Mouse (Mus musculus) fibroblast of lung, adult 2 months (primary cell): ENCODE measurements around the gene Skp1a.

Experiments used
- DNase-seq: peaks from one replicate; pipeline ENCODE4 v3.0.0-alpha.2; 2011; ENCODE audit warnings: low read depth

Gene Skp1a

DNA sequence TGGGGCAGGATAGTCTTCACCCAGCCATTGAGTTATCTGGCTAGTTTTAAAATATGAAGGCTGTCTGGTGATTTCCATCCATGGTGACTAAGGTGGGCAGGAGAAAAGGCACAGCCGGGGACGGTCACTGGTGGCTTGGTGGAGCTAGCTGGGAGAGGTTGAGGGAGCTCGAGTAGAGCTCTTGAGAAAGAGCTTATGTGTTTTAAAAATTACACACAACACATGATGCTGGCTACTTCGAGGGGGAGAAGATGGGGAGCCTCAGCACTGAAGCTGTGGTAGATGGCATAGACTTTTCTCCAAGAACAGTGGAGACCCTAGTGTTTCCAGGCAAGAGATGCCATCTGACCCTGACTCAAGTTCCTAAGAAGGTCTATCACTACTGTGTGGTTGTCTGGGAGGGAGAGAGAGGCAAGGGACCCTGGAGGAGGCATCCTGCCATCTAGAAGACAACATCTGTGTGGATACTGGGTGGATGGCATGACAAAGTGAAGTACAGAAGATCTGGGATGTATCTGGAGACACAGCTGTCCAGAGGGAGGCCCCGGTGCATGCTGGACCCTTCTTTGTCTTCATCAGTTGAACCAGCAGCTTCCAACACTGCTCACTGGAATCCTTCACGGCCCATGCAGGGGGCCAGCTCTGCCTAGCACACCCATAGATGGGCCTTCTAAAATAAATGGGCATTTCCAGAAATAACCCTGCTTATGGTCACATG is 45.8 kb downstream of the Skp1a start:
- DNase-seq: no peak

DNA sequence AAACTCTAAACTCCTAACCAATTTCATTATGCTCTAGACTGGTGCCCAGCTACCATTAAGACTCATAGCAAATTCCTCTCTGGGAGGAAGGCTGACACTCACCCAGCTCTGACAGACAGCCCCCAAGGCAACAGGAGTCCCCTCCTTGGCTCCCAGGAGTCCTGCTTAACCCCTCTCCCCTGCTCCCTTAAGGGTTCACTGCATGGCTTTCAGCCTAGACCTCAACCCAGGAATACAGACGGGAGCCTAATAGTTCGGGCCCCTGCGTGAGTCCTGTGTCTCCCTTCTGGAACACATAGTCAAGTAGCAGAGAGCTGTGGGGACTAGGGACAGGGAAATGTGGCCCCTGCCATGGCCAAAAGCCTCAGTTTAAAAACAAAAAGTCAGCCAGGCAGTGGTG is 46.4 kb downstream of the Skp1a start:
- DNase-seq: no peak

DNA sequence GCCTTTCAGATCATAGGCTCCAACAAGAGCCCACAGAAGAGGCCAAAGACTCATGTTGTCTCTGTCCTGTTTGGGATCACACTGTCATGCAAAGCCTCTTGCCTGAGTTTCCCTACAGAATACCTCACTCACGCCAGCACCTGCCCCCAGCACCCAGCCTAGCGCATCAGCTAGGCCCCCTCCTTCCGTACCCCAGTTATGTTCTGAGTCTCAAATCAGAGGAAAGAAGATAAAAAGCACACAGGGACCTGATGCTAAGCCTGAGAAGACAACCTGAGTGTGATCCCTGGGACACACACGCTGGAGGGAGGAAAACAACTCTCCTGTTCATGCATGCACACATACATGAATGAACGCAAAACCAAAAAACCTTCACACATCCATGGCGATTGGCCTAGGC is 47.2 kb downstream of the Skp1a start:
- DNase-seq: no peak

DNA sequence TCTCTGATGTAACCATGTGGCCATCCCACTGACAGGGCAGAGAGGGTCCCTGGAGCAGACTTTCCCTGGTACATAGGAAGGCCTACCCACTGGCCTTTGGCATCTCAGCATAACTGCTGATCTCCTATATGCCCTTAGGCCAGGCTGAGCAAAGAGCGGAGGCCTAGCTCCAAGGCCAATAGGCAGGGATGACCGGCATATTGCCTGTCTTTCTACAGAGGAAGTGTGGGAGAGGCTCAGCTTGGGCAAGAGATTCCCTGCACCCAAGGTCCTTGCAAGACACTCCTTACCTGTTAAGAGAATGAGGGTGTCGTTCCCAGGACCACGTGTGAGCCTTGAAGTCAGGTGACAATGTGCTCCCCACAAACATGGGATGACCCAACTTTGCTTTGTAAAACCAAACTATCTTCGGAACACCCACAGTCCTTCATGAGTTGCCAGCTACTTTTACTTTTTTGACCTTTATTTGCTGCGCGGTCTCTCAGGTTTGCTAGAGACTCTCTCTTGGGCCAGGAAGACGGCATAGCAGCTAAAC is 47.9 kb downstream of the Skp1a start:
- no peak for DNase-seq

DNA sequence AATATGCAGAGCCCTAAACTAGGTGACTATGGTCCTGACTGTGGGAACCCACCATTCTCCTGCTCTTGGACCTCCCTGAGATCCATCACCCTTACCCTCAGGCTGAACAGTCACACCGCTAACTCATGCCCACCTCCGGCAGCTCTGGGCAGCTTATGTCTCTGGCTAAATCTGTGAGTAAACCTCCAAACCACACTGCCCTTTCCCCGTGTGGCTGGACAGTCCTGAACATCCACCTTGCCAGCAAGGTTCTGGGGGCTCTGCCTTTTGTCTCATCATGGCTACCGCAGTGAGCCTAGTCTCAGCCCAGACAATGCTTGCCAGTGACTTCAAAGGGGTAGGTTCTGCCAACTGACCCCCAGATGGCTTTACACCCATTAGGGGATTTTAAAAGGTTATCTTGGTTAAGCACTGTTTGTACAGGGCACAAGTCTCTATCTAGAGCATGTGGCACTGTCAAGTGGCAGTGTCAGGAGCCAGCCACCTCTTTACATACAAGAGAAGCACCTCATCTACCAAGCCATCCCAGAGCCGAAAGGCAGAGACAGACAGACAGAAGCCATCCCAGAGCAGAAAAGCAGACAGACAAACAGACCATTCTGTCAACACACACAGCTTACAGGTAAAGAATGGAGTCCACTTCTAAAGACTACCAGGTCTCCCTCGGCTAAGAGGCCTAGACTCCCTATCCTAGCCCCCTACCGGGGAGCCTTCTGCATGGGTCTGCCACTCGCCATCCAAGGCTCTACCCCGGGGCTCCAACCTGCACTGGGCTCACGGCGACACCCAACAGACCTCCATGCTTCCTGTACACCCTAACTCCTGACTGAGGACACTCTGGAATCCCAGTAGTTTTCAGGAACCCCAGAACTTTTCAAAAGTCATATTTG is 49.0 kb downstream of the Skp1a start:
- DNase-seq: no peak

DNA sequence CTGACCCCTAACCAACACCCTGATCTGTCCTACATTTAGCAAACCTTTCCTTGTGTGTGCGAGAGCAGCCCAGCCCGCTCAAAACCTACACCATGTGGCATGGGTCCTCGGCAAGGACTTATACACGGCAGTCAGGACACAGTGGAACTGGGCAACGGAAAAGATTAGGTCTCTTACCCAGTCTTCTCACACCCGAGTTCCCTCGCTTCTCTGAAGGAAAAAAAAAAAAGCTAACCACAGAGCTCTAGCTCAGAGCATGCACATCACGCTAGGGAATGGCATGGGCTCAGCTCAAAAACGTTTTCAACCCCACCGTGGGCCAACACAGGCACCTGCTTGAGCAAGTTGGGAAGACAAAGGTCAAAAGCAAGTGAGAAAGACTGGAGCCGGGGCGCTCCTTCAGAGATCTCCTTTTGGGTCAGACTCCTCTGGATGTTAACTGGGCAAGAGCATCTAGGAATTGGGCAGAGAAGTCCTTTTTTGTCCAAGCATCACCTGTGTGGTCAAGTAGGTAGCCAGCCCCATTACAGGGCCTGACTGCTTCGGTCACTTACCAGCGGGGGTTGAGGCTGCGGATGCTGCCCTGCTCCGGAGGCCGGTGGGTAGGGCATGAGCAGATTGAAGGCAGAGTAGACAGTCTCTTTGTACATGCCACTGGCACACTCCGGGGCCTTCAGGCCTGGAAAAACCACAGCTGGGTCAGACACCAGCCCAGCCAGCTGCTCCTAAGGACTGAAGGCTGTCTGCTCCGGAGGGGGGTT is 50.0 kb downstream of the Skp1a start:
- DNase-seq: no peak

DNA sequence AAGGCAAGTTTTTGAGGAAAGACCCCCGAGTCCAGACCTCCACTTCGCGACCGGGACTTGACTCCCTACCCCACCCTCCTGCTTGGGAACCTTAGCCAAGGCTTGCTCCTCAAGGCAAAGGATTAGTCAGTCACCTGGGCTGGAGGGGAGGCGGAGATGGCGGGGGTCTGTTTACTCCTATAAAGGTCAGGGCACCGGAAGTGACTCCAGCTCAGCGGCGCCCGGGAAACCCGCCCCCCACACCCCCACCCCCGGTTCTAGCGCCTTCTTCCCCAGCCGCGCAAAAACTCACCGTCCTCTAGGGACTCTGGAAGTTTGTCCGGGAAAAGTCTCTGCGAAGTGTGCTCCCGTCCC is 50.6 kb downstream of the Skp1a start:
- no peak for DNase-seq

DNA sequence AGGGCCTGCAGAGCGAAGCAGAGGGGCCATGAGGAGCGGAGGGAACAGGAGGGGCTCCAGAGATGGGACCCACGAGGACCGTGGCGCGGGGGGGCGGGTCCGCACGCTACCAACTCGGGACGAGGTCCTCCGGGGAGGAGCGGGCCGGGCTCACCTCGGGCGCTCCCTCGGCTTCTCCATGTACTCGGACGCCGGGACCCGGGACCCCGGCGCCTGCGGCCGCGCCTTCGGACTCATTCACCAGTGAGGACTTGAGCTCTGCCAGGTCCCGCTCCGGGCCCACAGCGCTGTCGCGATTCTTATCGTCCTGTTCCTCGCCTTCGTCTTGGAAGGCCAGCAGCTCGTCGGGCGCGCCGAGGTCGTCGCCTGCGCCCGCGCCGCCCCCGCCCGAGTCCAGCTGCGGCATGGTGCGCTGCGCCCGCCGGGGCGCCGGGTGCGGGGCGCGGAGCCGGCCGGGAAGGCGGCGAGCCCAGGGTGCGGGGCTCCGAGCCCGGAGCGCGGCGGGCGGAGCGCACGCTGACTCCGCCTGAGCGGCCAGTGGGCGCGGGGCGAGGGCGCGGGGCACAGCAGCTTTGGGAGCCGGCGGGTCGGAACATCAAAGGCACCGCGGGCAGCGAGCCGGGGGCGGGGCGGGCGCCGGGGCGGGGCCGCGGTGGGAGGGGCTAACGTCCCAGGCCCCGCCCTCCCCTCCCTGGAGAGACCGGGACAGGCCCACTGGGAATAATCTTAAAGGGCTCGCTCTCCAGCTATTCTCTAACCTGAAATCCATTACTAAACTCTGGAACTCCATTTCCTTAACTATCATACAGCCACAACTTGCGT is 51.2 kb downstream of the Skp1a start, which contains the start of gene Tcf7:
Gene Tcf7 (minus strand): TSS at position 241 of the 822 bp plus-strand sequence.
- DNase-seq: no peak

DNA sequence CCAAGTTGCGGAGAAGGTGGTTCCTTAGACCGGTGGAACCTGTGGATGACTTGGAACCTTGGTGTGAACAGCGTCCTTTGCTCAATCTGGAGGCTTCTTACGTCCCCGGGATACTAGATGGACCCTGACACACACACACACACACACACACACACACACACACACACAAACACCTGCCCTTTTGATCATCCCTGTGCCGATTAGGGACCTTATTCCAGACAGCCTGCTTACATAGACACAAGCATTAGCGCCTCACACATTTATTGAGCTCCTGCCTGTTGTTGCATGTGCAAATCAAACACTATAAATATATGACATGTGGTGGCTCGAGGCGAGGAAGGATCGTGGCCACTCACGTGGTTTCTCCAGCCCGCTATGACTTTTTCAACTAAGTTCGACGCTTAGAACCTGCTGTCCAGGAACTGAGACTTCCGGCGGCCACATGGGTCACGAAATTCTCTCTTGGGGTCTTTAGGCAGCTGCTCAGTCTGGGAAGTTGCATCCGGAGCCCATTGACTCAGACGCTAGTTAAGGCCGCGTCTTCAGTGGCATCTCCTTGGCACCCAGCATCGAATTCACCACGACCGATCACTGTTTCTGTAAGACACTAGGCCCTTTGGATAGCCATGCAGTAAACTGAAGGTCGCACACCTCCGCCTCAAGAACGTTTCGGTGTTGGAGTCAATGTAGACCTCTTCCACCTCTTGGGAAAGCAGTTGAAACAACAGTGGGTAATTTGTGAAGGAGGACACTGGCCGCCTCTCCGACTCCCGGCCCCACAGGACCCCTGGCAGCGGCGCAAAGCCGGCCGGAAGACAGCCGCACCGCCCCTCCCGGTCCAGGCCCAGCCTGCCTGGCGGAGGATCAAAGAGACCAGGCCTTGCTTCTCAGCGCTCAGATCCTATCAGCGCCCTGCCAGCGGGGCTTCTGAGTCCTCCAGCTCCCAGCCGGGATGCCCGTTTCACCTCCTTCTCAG is 52.1 kb downstream of the Skp1a start:
- no peak for DNase-seq

DNA sequence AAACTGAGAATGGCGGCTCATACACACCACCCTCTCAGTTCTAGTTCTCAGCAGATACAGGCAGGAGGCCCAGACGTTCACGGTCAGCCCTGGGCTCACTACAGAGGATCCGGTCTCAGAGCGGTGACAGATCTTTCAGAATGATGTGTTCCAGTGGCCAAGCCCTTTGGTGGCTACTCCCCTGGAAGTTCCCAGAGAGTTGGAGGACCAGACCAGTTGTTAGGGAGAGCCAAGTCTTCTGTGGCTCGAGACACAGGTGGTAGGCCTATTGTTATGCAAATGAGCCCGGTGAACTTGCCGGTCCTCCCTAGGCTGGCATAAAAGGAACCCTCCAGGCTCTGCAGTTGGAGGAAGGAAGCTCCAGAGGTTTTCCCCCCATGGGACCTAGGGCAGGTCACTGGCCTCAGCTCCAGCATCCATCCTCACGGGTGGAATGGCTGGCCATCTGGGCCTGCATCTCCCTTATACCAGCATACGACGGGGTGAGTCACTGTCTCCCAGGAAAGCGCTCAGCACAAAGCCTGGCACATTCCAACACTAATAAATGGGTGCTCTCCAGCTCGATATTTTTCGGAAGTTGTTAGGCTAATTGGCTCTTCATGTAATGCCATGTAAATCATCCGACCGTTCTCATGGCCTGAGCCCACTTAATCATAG is 54.6 kb downstream of the Skp1a start:
- no peak for DNase-seq

DNA sequence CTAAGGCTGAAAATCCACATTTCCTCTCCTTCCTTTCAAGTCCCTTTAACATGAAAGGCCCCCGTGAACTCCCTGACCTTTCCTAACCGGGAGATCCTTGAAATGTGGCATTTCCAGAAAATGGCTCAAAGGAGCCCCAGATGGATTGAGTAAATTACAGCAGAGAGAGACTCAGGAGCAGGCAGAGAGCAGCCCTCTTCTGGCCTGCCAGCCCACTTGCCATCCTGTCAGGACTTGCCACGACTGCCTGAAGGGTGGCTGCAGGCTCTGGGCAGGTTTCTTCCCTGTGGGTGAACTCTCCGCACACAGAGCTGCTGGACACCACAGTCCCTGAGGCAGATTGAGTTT is 55.1 kb downstream of the Skp1a start:
- no peak for DNase-seq

DNA sequence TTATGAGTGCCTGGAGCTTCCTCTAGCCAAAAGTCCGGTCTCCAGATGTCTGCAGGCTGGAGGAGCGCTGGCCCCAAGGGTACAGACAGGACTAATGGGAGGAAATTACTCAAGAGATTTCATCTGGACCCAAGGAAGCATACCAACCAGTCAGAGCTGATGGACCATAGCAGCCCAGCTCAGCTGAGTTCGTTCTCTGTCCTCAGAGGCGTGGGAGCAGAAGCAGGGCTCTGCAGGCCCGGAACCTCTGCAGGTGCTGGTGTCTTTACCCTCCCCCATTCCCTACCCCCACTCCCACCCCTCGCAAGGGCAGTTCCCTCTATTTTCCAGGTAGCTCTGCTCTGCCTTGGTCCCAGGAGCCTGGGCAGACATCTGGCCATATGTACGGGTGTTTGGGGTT is 60.6 kb downstream of the Skp1a start:
- no peak for DNase-seq

DNA sequence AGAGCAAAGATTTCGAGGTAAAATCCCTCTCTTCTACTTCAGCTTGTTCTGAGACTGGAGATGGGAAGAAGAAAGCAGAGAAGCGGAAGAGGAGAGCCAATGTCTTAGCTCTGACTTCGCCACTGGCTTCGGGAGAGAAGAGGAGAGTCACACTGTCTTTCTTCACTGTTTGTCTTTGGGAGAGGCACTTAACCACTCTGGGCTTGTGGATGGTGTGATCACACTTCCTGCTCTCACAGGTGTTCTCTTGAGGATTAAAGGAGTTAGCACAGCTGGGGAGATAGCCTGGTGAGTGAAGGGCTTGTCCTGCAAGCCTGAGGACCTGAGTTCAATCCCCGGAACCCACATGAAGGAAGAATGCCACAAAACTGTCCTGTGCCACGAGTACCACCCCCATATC is 61.1 kb downstream of the Skp1a start:
- no peak for DNase-seq

DNA sequence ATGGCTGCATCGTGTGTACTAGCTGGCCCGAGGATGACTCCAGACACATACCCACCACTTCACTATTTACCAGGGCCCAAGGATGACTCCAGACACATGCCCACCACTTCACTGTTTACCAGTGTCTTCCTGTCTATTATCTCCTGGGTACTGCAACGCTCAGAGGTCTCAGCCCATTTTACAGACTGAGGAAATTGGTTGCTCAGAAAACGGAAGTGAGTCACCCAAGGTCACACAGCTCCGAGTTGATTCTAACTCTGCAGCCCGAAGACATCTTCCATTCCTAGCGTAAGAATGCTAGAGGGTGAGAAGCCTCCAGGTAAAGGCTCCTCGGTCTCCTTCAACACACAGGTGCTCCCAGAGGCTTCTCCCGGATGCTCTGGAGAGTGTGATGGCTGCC is 62.3 kb downstream of the Skp1a start:
- no peak for DNase-seq
